ENCODE assay signal across 21 mouse cellular contexts in genomic region chr9:35027382-35027997, GRCm38 (mm10).
"Had no signal": no experiment of that assay in that cellular context is flagged by ENCODE, and none has a peak within 500 bp of the region (broad histone marks: within the 10 kb centered on the region; RNA-seq: fewer than 3 reads in every experiment).

No protein-coding gene starts in this region.

- H3K4me1 ChIP-seq: liver, embryonic 13.5 days; liver, embryonic 15.5 days had no signal

- DNase-seq: gastrocnemius, postnatal 10 days; gastrocnemius, postnatal 25 days; heart, postnatal 14 days; heart, postnatal 36 days; kidney, adult 18-20 months; kidney, adult 8-10 months; liver; liver, embryonic 13.5 days; liver, postnatal 0 days had no signal

- ATAC-seq: hindbrain, embryonic 16.5 days; inflammation-experienced regulatory T-cells, adult 6 months; intestine, embryonic 15.5 days; intestine, postnatal 0 days; liver, postnatal 0 days had no signal

- H3K9ac ChIP-seq: heart, embryonic 13.5 days; heart, embryonic 15.5 days; hindbrain, embryonic 14.5 days; intestine, embryonic 15.5 days; limb, embryonic 12.5 days; liver, embryonic 13.5 days; liver, embryonic 15.5 days; liver, postnatal 0 days had no signal

- H3K4me2 ChIP-seq: heart, embryonic 13.5 days; heart, embryonic 15.5 days; hindbrain, embryonic 14.5 days; intestine, embryonic 15.5 days; limb, embryonic 12.5 days; liver, embryonic 13.5 days; liver, embryonic 15.5 days had no signal

- H3K36me3 ChIP-seq: heart, embryonic 13.5 days; heart, embryonic 15.5 days; intestine, embryonic 15.5 days; limb, embryonic 10.5 days; limb, embryonic 12.5 days; liver, embryonic 13.5 days; liver, embryonic 15.5 days had no signal

- H3K9me3 ChIP-seq: heart, embryonic 13.5 days; heart, embryonic 15.5 days; intestine, embryonic 15.5 days; limb, embryonic 10.5 days; limb, embryonic 12.5 days; liver, embryonic 13.5 days; liver, embryonic 15.5 days had no signal

- H3K4me3 ChIP-seq: heart, embryonic 13.5 days; heart, embryonic 15.5 days; intestine, embryonic 15.5 days; layer of hippocampus, adult 2 months; left cerebral cortex, adult 2 months; limb, embryonic 10.5 days; limb, embryonic 12.5 days; liver, embryonic 13.5 days; liver, embryonic 15.5 days had no signal

- H3K27ac ChIP-seq: heart, embryonic 13.5 days; heart, embryonic 15.5 days; hindbrain, embryonic 14.5 days; intestine, embryonic 15.5 days; layer of hippocampus, adult 2 months; left cerebral cortex, adult 2 months; limb, embryonic 10.5 days; limb, embryonic 12.5 days; liver, embryonic 13.5 days; liver, embryonic 15.5 days had no signal
